ENCODE assay signal across 22 mouse cellular contexts in the genomic region with DNA sequence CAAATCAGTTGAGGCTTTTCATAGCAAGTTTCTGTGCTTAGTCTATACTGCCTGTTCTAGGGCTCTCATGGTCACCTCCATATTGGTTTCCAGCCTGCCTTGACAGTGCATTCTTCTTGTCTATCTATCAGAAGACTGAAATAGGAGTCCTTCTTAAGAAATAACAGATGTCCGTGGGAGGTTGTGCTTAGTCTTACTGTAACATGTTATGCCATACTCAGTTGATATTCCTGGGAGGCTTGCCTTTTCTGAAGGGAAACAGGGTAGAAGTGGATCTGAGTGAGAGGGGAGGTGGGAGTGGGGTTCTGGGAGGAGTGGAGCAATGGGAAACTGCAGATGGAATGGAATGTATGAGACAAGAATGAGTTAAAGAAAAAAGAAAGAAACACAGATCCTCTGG.
"Had no signal": no experiment of that assay in that cellular context is flagged by ENCODE, and none has a peak within 500 bp of the region (broad histone marks: within the 10 kb centered on the region; RNA-seq: fewer than 3 reads in every experiment).

No protein-coding gene starts in this region.

- DNase-seq: heart, postnatal 10 days; heart, postnatal 14 days; heart, postnatal 36 days; heart, postnatal 4 days; kidney, adult 11 months; kidney, adult 18-20 months; kidney, adult 2 months; kidney, adult 8-10 months; kidney, adult 9 months; kidney, postnatal 10 days; kidney, postnatal 14 days; kidney, postnatal 25 days; kidney, postnatal 36 days; kidney, postnatal 4 days; layer of hippocampus, adult 9-11 months; layer of hippocampus, postnatal 36 days had no signal

- ATAC-seq: hindbrain, embryonic 16.5 days; hindbrain, postnatal 0 days; inflammation-experienced regulatory T-cells, adult 6 months; intestine, embryonic 15.5 days; intestine, embryonic 16.5 days; intestine, postnatal 0 days had no signal
